Mouse (Mus musculus) hindbrain, embryonic 14.5 days (tissue): ENCODE measurements around the gene Npas2. TPM values are rescaled to one million over a fixed set of nuclear protein-coding genes. Genes with fewer than 3 reads are reported as not detected.

ENCODE experiments used
- ATAC-seq: fragments of 200-750 bp; cut with Nextera tagmentation; 2 replicates; pipeline ENCODE4 v1.8.0; 2017; ENCODE audit warnings: moderate number of reproducible peaks, mild to moderate bottlenecking, moderate TSS enrichment, moderate library complexity; ENCODE audit not compliant: low FRiP score
- DNase-seq: peaks from one replicate; pipeline ENCODE4 v3.0.0-alpha.2; 2015; ENCODE audit warnings: low spot score
- H3K27ac ChIP-seq: fragments of 300-500 bp; sonication (generic); 2 replicates; pipeline ENCODE4 v1.5.1; 2014; ENCODE audit warnings: mild to moderate bottlenecking, moderate library complexity
- H3K27me3 ChIP-seq: fragments of 300-500 bp; sonication (generic); 2 replicates; pipeline ENCODE4 v1.6.1; 2014; ENCODE audit warnings: mild to moderate bottlenecking, low read length, mixed read lengths; ENCODE audit not compliant: control insufficient read depth, insufficient read depth
- H3K36me3 ChIP-seq: fragments of 300-500 bp; sonication (generic); replicated peaks from 2 replicates; pipeline ENCODE4 v1.6.1; 2014; ENCODE audit not compliant: control insufficient read depth, insufficient read depth
- H3K4me1 ChIP-seq: fragments of 300-500 bp; sonication (generic); replicated peaks from 2 replicates; pipeline ENCODE4 v1.6.1; 2014; ENCODE audit warnings: antibody characterized with exemption, low read length, mixed read lengths; ENCODE audit not compliant: control insufficient read depth, insufficient read depth
- H3K4me2 ChIP-seq: fragments of 300-500 bp; sonication (generic); replicated peaks from 2 replicates; pipeline ENCODE4 v1.6.1; 2014; ENCODE audit warnings: mild to moderate bottlenecking, moderate library complexity
- H3K4me3 ChIP-seq: fragments of 300-500 bp; sonication (generic); replicated peaks from 2 replicates; pipeline ENCODE4 v1.5.1; 2014; ENCODE audit warnings: mild to moderate bottlenecking, low read length
- H3K9ac ChIP-seq: fragments of 300-500 bp; sonication (generic); 2 replicates; pipeline ENCODE4 v1.6.1; 2014
- H3K9me3 ChIP-seq: fragments of 300-500 bp; sonication (generic); 2 replicates; pipeline ENCODE4 v1.6.1; 2016; ENCODE audit warnings: low read length; ENCODE audit not compliant: control insufficient read depth
- WGBS: fragments of 180-500 bp; shearing (Covaris S2); extraction: QIAGEN DNeasy Blood & Tissue Kit; methylation state at CpG from one replicate; pipeline ENCODE4 v1.1.7; 2014; 5-methylcytosine and 5-hydroxymethylcytosine counted together
- polyA plus RNA-seq: library from polyadenylated mRNA; unstranded; fragments of >200 nt; fragmentation: Nextera tagmentation; extraction: Ambion mirVana; gene quantifications from 2 replicates; pipeline ENCODE4 v1.2.1, GENCODE M21; 2014

The Npas2 gene
- polyA plus RNA-seq, 1 experiment from 2014 or later, result 0.60 TPM

DNA sequence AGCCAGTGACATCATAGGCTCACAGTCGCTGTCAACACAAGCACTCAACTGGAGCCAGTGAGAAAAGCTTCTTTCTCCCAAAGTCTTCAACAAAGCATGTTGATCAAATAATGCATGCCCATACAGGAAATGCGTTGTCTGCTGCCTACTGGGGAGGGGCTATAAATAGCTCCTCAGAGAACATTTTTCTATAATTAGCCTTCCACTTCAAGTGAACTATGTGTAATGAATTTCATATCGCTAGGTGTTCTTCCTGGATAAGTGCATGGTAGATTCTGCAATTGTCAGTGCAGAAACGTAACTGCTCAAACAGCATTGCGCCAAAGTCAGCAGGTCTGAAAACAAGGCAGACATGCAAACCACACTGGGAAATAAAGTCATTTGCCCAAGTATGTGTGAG is 7.7 kb upstream of the Npas2 start:
- Histone ChIP-seq H3K36me3 (no peaks in the 10 kb centered on the region), H3K9ac (no peak overlapping the region), H3K4me3 (no peak overlapping the region), H3K9me3 (no peaks in the 10 kb centered on the region), H3K4me2 (no peak overlapping the region), H3K27ac (no peak overlapping the region), H3K27me3 (peaks cover 3% of the 10 kb centered on the region), H3K4me1 (0 out of 2 replicates have a peak, but pooled peaks cover 4% of the 10 kb centered on the region)
- WGBS, result 74% methylated on average over 5 of the region's 5 CpGs
- ATAC-seq, result no peak
- no peak for DNase-seq

DNA sequence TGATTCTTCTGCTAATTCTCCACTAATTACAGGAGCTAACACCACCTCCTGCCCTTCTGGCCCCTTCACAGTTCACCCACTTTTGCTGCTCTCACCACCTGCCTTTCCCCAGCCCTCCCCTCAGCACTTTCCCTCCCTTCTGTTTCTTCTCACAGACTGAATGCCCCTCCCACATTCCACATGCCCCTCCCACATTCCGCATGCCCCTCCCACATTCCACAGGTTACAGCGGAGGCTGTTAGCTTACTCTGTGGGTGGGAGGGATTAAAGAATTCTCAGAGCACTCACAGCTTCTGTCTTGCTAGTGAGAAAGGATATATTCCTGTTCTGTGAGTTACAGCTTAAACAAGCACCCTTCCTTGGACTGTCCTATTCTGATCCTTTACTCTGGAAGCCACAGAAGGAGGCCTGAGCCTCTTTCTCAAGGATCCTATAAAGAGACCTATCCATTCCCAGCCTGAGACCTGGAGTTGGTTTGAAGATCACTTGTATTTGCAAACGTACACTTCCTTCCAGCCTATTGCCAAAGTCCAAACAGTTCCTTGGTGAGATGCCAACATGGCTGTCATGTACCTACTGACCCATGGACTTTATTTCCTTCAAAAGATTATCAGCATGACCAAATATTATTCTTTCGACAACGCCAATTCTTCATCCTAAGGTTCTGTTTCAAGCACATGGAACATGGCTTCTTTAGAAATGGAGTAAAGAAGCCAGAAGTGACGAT is 6.7 kb upstream of the Npas2 start:
- Histone ChIP-seq H3K4me1 (0 out of 2 replicates have a peak, but pooled peaks cover 4% of the 10 kb centered on the region), H3K4me2 (no peak overlapping the region), H3K9me3 (no peaks in the 10 kb centered on the region), H3K36me3 (no peaks in the 10 kb centered on the region), H3K27ac (no peak overlapping the region), H3K9ac (no peak overlapping the region), H3K4me3 (no peak overlapping the region), H3K27me3 (peaks cover 10% of the 10 kb centered on the region)
- DNase-seq (no peak), ATAC-seq (no peak)
- 59% methylated on average over 6 of the region's 6 CpGs for WGBS

DNA sequence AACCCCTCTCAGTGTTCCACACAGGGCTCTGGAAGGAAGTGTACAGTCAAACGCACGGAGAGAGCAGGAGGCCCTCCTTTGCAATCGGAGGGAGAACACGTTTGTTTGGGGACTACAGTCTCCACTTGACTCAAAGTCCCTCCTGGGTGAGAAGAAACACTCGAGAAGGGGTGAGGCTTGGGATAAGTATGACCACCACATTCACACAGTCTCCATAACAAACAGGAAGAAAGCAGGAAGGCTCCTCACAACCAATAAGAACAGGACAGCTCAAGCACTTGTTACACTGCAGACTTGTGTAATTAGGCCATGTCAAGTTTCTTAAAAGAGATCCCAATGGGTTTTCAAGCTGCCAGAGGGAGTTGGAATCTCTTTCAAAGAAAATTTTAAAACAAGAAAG is 2.4 kb upstream of the Npas2 start:
- Histone ChIP-seq H3K27me3 (peaks cover 43% of the 10 kb centered on the region), H3K4me1 (peaks cover 15% of the 10 kb centered on the region), H3K9ac (no peak overlapping the region), H3K36me3 (no peaks in the 10 kb centered on the region), H3K4me2 (no peak overlapping the region), H3K27ac (no peak overlapping the region), H3K4me3 (no peak overlapping the region), H3K9me3 (no peaks in the 10 kb centered on the region)
- DNase-seq (no peak), ATAC-seq (no peak)
- WGBS, result 80% methylated on average over 5 of the region's 5 CpGs

DNA sequence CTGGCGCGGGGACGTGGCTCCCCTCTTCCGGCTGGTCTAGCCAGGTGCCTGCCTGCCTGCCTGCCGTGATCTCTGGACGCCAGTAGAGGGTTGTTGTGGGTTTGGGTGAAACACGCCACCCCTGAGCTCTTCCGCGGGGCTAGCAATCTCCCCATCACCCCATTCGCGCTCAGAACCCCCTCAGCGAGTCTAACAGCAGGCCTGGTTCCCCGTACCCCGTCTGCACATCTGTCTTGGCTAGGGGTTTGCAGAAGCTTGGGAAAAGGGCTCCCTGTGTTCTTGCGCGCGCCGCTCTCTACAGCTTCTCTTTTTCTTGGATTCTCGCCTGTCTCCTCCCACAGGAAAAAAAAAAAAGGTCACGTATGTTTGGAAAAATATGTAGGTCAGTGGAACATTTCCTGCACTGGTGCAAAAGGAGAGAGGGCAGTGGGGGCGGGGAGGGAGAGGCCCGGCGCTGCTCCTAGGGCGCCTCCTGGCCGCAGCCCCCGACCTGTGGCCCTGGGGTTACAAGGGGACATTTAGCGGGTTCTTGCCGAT is 1.0 kb upstream of the Npas2 start:
- Histone ChIP-seq H3K27ac (no peak overlapping the region), H3K4me2 (peak overlapping the region; percentile 100), H3K9ac (peak overlapping the region; percentile 70; the same call in 1 of the 2 replicates), H3K4me3 (peak overlapping the region; percentile 82), H3K27me3 (peaks cover 52% of the 10 kb centered on the region), H3K9me3 (no peaks in the 10 kb centered on the region), H3K4me1 (peaks cover 14% of the 10 kb centered on the region), H3K36me3 (no peaks in the 10 kb centered on the region)
- WGBS, result under 1% methylated on average over 27 of the region's 28 CpGs
- DNase-seq, result peak; percentile 57
- ATAC-seq, result no peak

DNA sequence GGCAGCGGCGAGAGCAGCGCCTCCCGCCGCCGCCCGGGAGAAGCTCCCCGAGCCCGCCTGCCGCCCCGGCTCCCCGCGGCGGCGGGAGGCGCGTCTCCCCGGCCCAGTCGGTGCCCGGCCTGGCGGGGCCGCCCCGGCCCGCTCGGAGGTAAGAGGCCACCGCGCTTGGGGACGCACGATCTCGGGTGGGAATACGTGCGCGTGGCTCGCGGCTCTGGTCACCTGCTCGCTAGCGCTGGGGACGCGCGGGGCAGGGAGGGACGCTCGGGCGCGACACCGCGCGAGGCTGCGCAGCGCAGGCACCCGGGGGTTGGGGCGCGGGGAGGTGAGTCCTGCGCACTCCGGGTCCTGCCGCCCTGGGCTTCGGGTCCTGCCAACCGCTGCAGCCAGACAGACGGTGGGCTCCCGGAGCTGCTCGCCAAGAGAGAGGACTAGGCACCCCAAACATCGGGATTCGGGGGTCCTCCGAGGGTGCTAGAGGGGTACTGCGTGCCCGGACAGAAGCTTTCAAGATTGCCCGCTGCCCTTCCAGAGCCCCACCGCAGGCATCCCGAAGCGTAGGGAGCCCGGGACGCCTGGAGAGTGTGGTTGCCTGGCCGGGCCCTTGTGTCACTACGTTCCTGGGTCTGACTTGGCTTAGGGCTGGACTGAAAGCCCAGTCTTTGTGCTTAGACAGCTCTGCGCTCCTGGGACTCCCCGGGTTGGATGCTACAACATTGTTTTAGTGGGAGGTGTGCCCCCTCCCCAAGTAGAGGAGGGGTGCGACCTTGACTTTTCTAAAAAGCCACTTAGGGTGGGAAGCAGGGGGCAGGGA is 538 bp downstream of the Npas2 start:
- H3K27me3 ChIP-seq, result peaks cover 52% of the 10 kb centered on the region
- ATAC-seq (peak; percentile 63), DNase-seq (peak; percentile 41)
- under 1% methylated on average over 71 of the region's 76 CpGs for WGBS
- H3K9me3 ChIP-seq, result no peaks in the 10 kb centered on the region
- peak overlapping the region; percentile 100 for H3K4me2 ChIP-seq
- H3K4me3 ChIP-seq, result peak overlapping the region; percentile 82
- peak overlapping the region; percentile 70 for H3K9ac ChIP-seq
- no peak overlapping the region for H3K27ac ChIP-seq
- H3K36me3 ChIP-seq, result no peaks in the 10 kb centered on the region
- H3K4me1 ChIP-seq, result peaks cover 14% of the 10 kb centered on the region

DNA sequence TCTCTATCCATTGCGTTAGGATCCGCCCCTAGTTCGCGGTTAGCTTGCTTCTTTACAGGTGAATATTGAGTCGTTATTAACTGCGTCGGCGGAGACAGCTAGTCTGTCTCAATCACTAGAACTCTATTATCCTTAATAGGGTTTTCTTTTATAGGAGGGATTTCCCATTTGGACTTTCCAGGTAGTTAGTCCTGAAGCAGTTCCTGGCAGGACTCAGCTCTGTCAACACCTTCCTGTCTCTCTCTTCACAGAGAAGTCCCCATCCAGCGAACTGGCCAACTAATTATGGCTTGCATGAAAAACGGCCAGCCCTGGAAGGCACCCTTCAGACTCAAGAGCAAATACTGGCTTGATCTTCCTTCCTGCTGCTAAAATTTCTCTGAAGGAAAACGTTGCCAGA is 1.4 kb downstream of the Npas2 start:
- H3K9me3 ChIP-seq, result no peaks in the 10 kb centered on the region
- H3K36me3 ChIP-seq, result no peaks in the 10 kb centered on the region
- H3K27me3 ChIP-seq, result peaks cover 52% of the 10 kb centered on the region
- H3K4me1 ChIP-seq, result peaks cover 14% of the 10 kb centered on the region
- H3K9ac ChIP-seq, result no peak overlapping the region
- WGBS, result 5% methylated on average over 11 of the region's 11 CpGs
- peak overlapping the region; percentile 82; the same call in 1 of the 2 replicates for H3K4me3 ChIP-seq
- ATAC-seq, result no peak
- H3K27ac ChIP-seq, result no peak overlapping the region
- 0 out of 2 replicates have a peak overlapping the region, but pooled peaks have one; percentile 100 for H3K4me2 ChIP-seq
- DNase-seq, result no peak

DNA sequence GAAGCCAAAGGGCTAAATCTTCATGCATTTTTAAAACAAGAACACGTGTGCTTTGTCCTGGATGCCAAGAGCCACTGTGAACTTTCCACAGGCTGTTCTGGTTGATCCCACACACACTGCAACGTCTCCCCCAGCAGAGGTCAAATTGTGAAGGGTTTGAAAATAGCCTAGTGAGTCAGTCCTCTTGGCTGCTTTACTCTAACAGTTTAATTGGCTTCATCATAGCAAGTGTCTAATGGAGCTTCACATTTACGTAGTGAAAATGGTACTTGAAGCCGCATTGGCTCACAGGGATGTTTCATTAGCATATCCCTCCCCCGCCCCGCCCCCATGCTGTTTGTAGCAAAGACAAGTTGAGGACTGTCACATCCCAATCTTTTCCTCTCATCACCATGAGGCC is 2.6 kb downstream of the Npas2 start:
- peaks cover 14% of the 10 kb centered on the region for H3K4me1 ChIP-seq
- peaks cover 46% of the 10 kb centered on the region for H3K27me3 ChIP-seq
- H3K9me3 ChIP-seq, result no peaks in the 10 kb centered on the region
- H3K36me3 ChIP-seq, result no peaks in the 10 kb centered on the region
- no peak overlapping the region for H3K9ac ChIP-seq
- WGBS, result 35% methylated on average over 6 of the region's 6 CpGs
- no peak overlapping the region for H3K27ac ChIP-seq
- H3K4me3 ChIP-seq, result no peak overlapping the region
- no peak for DNase-seq
- no peak overlapping the region for H3K4me2 ChIP-seq
- no peak for ATAC-seq

DNA sequence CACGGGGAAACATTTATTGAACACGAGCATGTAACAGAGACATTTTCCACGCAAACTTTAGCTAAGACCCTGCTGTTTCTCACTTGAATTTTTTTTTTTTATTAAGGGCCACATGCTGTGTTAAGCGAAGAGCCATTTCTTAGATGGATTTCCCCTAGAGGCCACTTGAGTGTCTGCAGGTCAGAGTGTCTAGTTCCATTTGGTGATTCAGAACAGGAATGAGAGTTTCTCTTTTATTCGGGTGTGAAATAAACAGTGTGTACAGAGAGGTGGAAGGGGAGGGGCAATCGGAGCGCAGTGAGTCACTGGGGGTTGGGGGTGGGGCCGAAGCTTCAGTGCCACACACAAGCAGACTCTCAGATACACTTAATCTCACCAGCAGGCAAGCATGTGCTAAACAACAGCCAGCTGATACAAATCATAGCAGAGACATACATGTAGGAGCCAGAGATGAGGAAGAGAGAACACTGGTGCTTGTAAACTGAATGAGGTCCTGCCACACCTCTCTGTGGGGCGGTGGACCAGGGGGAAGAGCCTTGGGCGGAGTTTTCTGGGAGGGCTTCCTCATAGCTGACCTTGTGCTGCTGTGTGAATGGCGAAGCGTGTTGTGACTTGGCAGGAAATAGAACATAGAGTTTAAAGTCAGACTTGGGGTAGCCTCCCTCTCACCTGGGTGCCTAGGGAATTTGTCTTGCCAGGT is 3.3 kb downstream of the Npas2 start:
- Histone ChIP-seq H3K4me3 (no peak overlapping the region), H3K4me2 (no peak overlapping the region), H3K27ac (no peak overlapping the region), H3K9ac (no peak overlapping the region), H3K27me3 (peaks cover 42% of the 10 kb centered on the region), H3K36me3 (no peaks in the 10 kb centered on the region), H3K4me1 (peaks cover 14% of the 10 kb centered on the region), H3K9me3 (no peaks in the 10 kb centered on the region)
- DNase-seq (no peak), ATAC-seq (peak; percentile 41; the same call in 1 of the 2 replicates)
- WGBS, result 56% methylated on average over 12 of the region's 12 CpGs

DNA sequence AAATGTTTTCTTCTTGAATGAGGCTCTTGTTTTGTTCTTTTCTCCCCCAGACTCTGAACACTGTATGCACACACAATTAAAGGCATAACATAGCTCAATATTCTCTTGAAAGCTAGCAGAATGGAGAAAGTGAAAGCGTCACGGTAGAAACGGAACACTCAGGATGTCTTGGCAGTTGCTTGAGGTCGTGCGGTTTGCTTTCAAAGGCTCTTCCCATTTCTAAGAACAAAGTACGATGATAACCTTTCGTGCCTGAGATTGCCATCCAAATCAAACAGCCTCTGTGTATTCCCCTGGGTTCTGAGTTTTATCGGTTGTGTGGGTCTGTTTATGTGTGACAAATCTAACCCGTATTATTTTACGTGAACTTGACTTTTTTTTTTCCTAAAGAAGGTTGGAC is 11.5 kb downstream of the Npas2 start:
- no peaks in the 10 kb centered on the region for H3K9me3 ChIP-seq
- no peak for ATAC-seq
- no peaks in the 10 kb centered on the region for H3K4me1 ChIP-seq
- WGBS, result 86% methylated on average over 10 of the region's 10 CpGs
- no peaks in the 10 kb centered on the region for H3K36me3 ChIP-seq
- DNase-seq, result no peak
- H3K27ac ChIP-seq, result no peak overlapping the region
- H3K9ac ChIP-seq, result no peak overlapping the region
- no peak overlapping the region for H3K4me3 ChIP-seq
- no peaks in the 10 kb centered on the region for H3K27me3 ChIP-seq
- no peak overlapping the region for H3K4me2 ChIP-seq
